Mouse (Mus musculus): Measurements from ENCODE around the gene Gm30083.

Gene Gm30083

GRCm38 (mm10) chr14:33958841-33959240 lies 56.1 kb downstream of the Gm30083 start:
- no peak for DNase-seq

GRCm38 (mm10) chr14:33958186-33958585 lies 56.8 kb downstream of the Gm30083 start:
- DNase-seq, result no peak

- DNase-seq, result no peak
These were observed 58.9 kb downstream of the Gm30083 start for GRCm38 (mm10) chr14:33956055-33956454.

DNA sequence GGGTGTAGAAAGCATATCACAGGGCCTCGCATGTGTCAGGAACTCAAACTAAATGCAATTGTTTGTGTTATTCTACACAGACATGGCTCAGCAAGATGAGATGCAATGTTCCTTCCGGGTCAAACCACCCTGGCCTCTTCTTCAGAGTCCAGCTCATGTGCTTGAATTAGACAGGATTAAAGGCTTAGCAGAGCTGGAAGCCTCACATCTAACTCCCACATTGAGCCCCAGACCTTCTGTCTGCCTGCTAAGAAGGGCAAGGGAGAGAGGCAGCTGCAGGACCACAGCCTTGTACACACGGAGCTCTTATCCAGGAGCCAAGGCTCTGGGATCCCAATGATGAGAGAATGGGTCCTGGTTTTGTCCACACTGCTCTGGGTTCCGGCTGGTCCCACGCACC lies 61.2 kb downstream of the Gm30083 start, which contains the start of gene Rbp3:
Gene Rbp3, plus strand, starts transcription at position 243 of the 400 bp plus-strand sequence.
- no peak for DNase-seq

DNA sequence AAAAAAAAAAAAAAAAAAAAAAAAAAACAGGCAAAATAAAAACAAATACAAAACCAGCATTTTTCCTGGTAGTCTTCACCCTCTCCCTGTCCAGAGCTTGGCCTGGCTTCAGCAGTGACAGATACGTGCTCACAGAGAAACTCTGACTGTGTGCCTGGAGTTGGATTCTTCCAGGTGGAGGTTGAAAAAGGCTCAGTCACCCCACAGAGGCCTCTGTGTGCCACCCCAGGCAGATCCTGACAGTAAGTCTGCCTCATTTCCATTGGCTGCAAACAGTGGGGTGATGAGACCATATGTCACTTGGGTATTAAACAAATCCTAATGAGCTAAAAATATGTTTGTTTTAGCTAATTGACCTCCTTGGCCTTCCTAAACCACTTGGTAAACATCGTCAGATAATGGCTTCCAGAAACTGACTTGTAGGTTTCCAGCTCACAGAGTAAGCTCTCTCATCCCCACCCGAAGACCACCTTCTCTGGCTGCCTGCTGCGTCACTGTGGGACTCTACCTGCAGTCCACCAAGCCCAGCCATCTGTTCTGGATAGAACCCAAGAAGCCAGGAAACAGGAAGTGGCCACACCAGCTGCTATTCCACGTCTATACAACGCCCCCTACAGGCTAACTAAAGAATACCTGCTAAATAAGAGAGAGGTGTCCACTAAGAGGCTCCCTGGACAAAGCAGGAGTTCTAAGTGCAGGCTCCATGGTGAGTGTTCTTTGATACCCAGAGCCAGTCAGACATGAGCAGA lies 62.6 kb downstream of the Gm30083 start:
- DNase-seq, result no peak

DNA sequence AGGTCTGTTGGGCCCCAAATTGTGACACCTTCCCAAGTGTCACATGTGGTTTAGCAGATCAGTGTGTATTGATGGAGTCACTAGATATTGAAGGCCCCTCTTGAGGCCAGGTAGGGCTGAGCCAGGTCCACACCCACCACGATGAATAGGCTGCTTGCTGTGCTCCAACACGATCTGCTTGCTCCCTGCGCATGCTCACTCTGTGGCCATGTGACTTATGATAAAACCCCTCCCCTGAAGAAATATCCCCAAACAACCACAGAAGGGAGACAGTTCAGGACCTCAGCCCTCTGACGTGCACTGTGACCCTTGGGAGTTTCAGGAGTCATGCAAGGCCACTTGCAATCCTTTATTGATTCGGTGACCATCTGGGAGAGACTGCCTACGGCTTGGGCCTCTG lies 68.9 kb downstream of the Gm30083 start:
- DNase-seq, result no peak

GRCm38 (mm10) chr14:33942222-33942621 lies 72.8 kb downstream of the Gm30083 start:
- no peak for DNase-seq

GRCm38 (mm10) chr14:33940739-33941138 lies 74.2 kb downstream of the Gm30083 start, which contains the start of gene Gdf2:
Gene Gdf2, plus strand, starts transcription at chr14:33941039.
- DNase-seq, result no peak

GRCm38 (mm10) chr14:33939117-33939516 lies 75.9 kb downstream of the Gm30083 start:
- no peak for DNase-seq

Data from thymus, postnatal 36 days (tissue).